Mouse (Mus musculus) C2C12 (cell line): ENCODE measurements around the gene Rad51b.

Experiments
- CTCF ChIP-seq: IDR thresholded peaks from one replicate; pipeline ENCODE4 v1.5.1; 2011; ENCODE audit not compliant: control insufficient read depth, insufficient read depth, insufficient read length
- USF1 ChIP-seq: IDR thresholded peaks from one replicate; pipeline ENCODE4 v1.6.1; 2011; ENCODE audit warnings: low read depth, mild to moderate bottlenecking, control low read depth, moderate library complexity

- TF ChIP-seq CTCF = no peak
- TF ChIP-seq USF1 = no peak
Measured at GRCm38 (mm10) chr12:79766116-79766515, 469.0 kb downstream of the Rad51b start.
